Mouse (Mus musculus): Measurements from ENCODE around the gene Aoc3. TPM values are rescaled to one million over a fixed set of nuclear protein-coding genes. Genes with fewer than 3 reads are reported as not detected.
"Not testable (repeated sequence)": the region's sequence is repeated elsewhere in the genome, so short reads cannot be mapped to it uniquely, and the experiment has no call there.

The Aoc3 gene
- polyA plus RNA-seq, 1 experiment, result 0.49 TPM

- TF ChIP-seq CTCF (IDR thresholded peaks at IDR 0.05; ENCODE audit: borderline replicate concordance, extremely low read depth, insufficient read depth, insufficient read length) (no peak), POLR2A (IDR thresholded peaks at IDR 0.05; ENCODE audit: borderline replicate concordance, extremely low read depth, insufficient read depth, insufficient read length, poor library complexity, severe bottlenecking) (no peak)
- DNase-seq (ENCODE audit: low read depth), result no peak
Measured at GRCm38 (mm10) chr11:101311083-101311482, 19.3 kb upstream of the Aoc3 start.

DNA sequence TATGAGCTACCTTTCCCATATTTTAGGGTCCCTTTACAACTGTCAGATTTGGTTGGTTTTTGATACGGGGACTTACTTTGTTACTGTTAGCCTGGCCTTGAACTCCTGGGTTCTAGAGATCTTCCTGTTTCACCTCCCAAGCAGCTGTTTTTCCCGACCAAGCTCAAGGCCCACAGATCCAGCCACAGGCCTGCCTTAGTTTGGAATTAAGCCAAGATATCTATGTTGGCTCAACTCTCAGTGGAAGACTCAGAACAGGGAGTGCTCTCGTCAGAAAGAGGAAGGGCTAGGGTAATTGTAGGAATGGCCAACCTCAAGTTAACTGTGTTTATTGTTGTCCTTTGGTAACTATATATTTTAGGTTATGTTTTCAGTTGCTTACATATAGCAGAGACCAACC lies 18.3 kb upstream of the Aoc3 start:
- no peak for DNase-seq (ENCODE audit: low read depth)
- TF ChIP-seq POLR2A (IDR thresholded peaks at IDR 0.05; ENCODE audit: borderline replicate concordance, extremely low read depth, insufficient read depth, insufficient read length, poor library complexity, severe bottlenecking) (no peak), CTCF (IDR thresholded peaks at IDR 0.05; ENCODE audit: borderline replicate concordance, extremely low read depth, insufficient read depth, insufficient read length) (no peak)

DNA sequence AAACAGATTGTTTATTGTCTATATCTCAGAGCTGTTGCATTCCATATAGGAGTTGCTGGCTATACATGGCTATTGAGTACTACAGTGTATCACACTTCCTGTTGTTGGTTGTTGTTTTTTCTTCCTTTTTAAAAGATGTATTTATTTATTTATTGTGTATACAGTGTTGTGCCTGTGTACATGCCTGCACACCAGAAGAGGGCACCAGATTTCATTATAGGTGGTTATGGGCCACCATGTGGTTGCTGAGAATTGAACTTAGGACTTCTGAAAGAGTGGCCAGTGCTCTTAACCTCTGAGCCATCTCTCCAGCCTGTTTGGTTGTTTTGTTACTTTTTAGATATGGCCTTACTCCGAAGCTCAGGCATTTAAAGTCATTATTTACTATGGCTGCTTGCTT lies 15.8 kb upstream of the Aoc3 start:
- DNase-seq (ENCODE audit: low read depth), result no peak
- TF ChIP-seq POLR2A (IDR thresholded peaks at IDR 0.05; ENCODE audit: borderline replicate concordance, extremely low read depth, insufficient read depth, insufficient read length, poor library complexity, severe bottlenecking) (no peak), CTCF (IDR thresholded peaks at IDR 0.05; ENCODE audit: borderline replicate concordance, extremely low read depth, insufficient read depth, insufficient read length) (no peak)

- DNase-seq (ENCODE audit: low read depth), result no peak
- TF ChIP-seq POLR2A (IDR thresholded peaks at IDR 0.05; ENCODE audit: borderline replicate concordance, extremely low read depth, insufficient read depth, insufficient read length, poor library complexity, severe bottlenecking) (no peak), CTCF (IDR thresholded peaks at IDR 0.05; ENCODE audit: borderline replicate concordance, extremely low read depth, insufficient read depth, insufficient read length) (no peak)
Measured at GRCm38 (mm10) chr11:101315082-101315650, 15.2 kb upstream of the Aoc3 start.

GRCm38 (mm10) chr11:101315665-101316500 lies 14.5 kb upstream of the Aoc3 start, which contains the start of gene Psme3:
Gene Psme3, plus strand, starts transcription at chr11:101316213.
- DNase-seq (ENCODE audit: low read depth), result peak; percentile 97
- TF ChIP-seq CTCF (IDR thresholded peaks at IDR 0.05; ENCODE audit: borderline replicate concordance, extremely low read depth, insufficient read depth, insufficient read length) (no peak), POLR2A (IDR thresholded peaks at IDR 0.05; ENCODE audit: borderline replicate concordance, extremely low read depth, insufficient read depth, insufficient read length, poor library complexity, severe bottlenecking) (peak; percentile 95)

DNA sequence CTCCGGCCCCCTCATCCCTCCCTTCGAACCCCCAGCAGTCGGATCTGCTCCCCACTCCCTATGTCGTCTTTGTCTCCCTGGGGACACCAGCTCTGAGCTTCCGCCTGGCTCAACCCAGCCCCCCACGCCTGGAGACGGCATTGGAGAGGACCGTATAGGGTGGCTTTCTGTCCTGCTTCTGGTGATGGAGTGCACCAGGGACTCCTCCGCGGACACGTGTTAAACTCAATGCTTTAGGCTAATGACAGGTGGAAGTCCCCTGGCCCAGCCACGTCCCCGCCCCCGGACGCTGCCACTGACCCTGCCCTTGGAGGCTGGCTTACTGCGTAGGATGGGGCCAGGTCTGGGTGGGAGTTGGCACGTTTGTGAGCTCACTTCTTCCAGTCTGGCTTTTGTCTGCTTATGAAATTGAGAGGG lies 13.9 kb upstream of the Aoc3 start:
- DNase-seq (ENCODE audit: low read depth), result no peak
- TF ChIP-seq CTCF (IDR thresholded peaks at IDR 0.05; ENCODE audit: borderline replicate concordance, extremely low read depth, insufficient read depth, insufficient read length), result no peak
- TF ChIP-seq POLR2A (IDR thresholded peaks at IDR 0.05; ENCODE audit: borderline replicate concordance, extremely low read depth, insufficient read depth, insufficient read length, poor library complexity, severe bottlenecking), result no peak

DNA sequence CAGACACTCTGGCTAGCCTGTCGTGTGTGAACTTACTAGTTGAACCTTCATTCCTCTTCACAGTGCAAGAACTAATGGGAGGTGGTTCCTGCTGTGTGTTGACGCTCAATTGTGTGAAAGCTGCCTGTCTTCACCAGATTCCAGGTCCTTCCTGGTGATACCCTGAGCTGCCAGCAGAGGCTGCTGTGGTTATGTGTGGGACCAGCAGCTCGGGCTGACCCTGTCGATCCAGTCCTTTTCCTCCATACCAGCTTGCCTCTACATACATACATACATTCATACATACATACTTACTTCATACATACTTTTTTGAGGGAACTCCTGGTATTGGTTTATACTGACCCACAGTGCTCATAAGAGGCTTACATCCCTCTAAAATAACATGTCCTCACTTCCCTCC lies 6.8 kb upstream of the Aoc3 start:
- TF ChIP-seq POLR2A (IDR thresholded peaks at IDR 0.05; ENCODE audit: borderline replicate concordance, extremely low read depth, insufficient read depth, insufficient read length, poor library complexity, severe bottlenecking), result no peak
- peak; percentile 97 for TF ChIP-seq CTCF (IDR thresholded peaks at IDR 0.05; ENCODE audit: borderline replicate concordance, extremely low read depth, insufficient read depth, insufficient read length)
- peak; percentile 82 for DNase-seq (ENCODE audit: low read depth)

DNA sequence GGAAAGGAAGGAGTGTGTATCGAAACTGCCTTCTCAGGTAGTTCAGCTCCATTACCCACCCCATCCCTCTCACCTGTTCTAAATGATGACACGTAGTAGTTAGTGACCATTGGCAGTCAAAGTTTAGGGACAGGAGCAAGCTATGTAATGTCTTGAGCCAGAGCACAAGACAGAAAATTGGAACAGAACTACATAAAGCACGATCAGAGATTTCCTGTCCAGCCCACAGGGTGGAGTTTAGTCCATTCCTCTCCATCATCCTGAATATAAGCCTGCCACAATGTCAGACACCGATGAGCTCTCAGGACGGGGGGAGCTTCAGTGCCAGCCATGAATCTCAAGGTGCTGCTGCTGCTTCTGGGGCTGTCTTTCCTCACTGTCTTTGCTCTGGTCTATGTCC lies 5.6 kb upstream of the Aoc3 start, which contains the start of gene Aoc2:
TSS of gene Aoc2 (plus strand) at position 301 of the 400 bp plus-strand sequence.
- DNase-seq (ENCODE audit: low read depth), result no peak
- TF ChIP-seq CTCF (IDR thresholded peaks at IDR 0.05; ENCODE audit: borderline replicate concordance, extremely low read depth, insufficient read depth, insufficient read length), result no peak
- no peak for TF ChIP-seq POLR2A (IDR thresholded peaks at IDR 0.05; ENCODE audit: borderline replicate concordance, extremely low read depth, insufficient read depth, insufficient read length, poor library complexity, severe bottlenecking)

- DNase-seq (ENCODE audit: low read depth), result not testable (repeated sequence)
Measured at GRCm38 (mm10) chr11:101325201-101325600, 5.2 kb upstream of the Aoc3 start.

DNA sequence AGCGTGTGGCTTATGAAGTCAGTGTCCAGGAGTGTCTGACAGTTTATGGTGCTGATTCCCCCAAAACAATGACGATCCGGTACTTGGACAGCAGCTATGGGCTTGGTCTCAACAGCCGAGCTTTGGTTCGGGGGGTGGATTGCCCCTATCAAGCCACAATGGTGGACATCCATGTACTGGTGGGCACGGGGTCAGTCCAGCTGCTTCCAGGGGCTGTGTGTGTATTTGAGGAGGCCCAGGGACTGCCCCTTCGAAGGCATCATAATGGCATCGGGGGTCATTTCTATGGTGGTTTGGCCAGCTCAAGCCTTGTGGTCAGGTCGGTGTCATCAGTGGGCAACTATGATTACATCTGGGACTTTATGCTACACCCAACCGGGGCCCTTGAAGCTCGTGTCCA lies 4.3 kb upstream of the Aoc3 start:
- no peak for TF ChIP-seq POLR2A (IDR thresholded peaks at IDR 0.05; ENCODE audit: borderline replicate concordance, extremely low read depth, insufficient read depth, insufficient read length, poor library complexity, severe bottlenecking)
- TF ChIP-seq CTCF (IDR thresholded peaks at IDR 0.05; ENCODE audit: borderline replicate concordance, extremely low read depth, insufficient read depth, insufficient read length), result no peak
- DNase-seq (ENCODE audit: low read depth), result no peak

- no peak for TF ChIP-seq POLR2A (IDR thresholded peaks at IDR 0.05; ENCODE audit: borderline replicate concordance, extremely low read depth, insufficient read depth, insufficient read length, poor library complexity, severe bottlenecking)
- TF ChIP-seq CTCF (IDR thresholded peaks at IDR 0.05; ENCODE audit: borderline replicate concordance, extremely low read depth, insufficient read depth, insufficient read length), result no peak
- no peak for DNase-seq (ENCODE audit: low read depth)
Measured at GRCm38 (mm10) chr11:101327311-101327710, 3.1 kb upstream of the Aoc3 start.

Measured in brain, embryonic 14.5 days (tissue).